Mouse (Mus musculus): ENCODE results near the gene Trafd1. TPM values are rescaled to one million over a fixed set of nuclear protein-coding genes. Genes with fewer than 3 reads are reported as not detected.

Trafd1 gene
- polyA plus RNA-seq, 1 experiment, result 114 TPM

- H3K27ac ChIP-seq (ENCODE audit: control insufficient read depth, insufficient read depth, low read depth, low read length, poor library complexity), result no peak overlapping the region
- no peak overlapping the region for H3K4me3 ChIP-seq (replicated peaks; ENCODE audit: control insufficient read depth, low read depth, low read length)
- H3K4me1 ChIP-seq (ENCODE audit: control insufficient read depth, insufficient read depth, low read length), result no peaks in the 10 kb centered on the region
- no peak for TF ChIP-seq CTCF (IDR thresholded peaks at IDR 0.05; ENCODE audit: control insufficient read depth, insufficient read depth, low read length)
- TF ChIP-seq POLR2A (IDR thresholded peaks at IDR 0.05; ENCODE audit: borderline replicate concordance, control insufficient read depth, low read depth, low read length), result no peak
- 97% methylated on average over 5 of the region's 5 CpGs for WGBS
Measured at GRCm38 (mm10) chr5:121361696-121362095, 23.7 kb downstream of the Trafd1 start.

GRCm38 (mm10) chr5:121359229-121359628, 26.2 kb downstream of the Trafd1 start:
- Histone ChIP-seq H3K4me3 (replicated peaks; ENCODE audit: control insufficient read depth, low read depth, low read length) (no peak overlapping the region), H3K4me1 (ENCODE audit: control insufficient read depth, insufficient read depth, low read length) (no peaks in the 10 kb centered on the region), H3K27ac (ENCODE audit: control insufficient read depth, insufficient read depth, low read depth, low read length, poor library complexity) (no peak overlapping the region)
- 90% methylated on average over 9 of the region's 9 CpGs for WGBS
- TF ChIP-seq POLR2A (IDR thresholded peaks at IDR 0.05; ENCODE audit: borderline replicate concordance, control insufficient read depth, low read depth, low read length) (no peak), CTCF (IDR thresholded peaks at IDR 0.05; ENCODE audit: control insufficient read depth, insufficient read depth, low read length) (no peak)

GRCm38 (mm10) chr5:121343997-121344396, 41.4 kb downstream of the Trafd1 start:
- 78% methylated on average over 8 of the region's 8 CpGs for WGBS
- TF ChIP-seq CTCF (IDR thresholded peaks at IDR 0.05; ENCODE audit: control insufficient read depth, insufficient read depth, low read length) (no peak), POLR2A (IDR thresholded peaks at IDR 0.05; ENCODE audit: borderline replicate concordance, control insufficient read depth, low read depth, low read length) (no peak)
- no peak overlapping the region for H3K27ac ChIP-seq (ENCODE audit: control insufficient read depth, insufficient read depth, low read depth, low read length, poor library complexity)
- H3K4me1 ChIP-seq (ENCODE audit: control insufficient read depth, insufficient read depth, low read length), result no peaks in the 10 kb centered on the region
- H3K4me3 ChIP-seq (replicated peaks; ENCODE audit: control insufficient read depth, low read depth, low read length), result no peak overlapping the region

DNA sequence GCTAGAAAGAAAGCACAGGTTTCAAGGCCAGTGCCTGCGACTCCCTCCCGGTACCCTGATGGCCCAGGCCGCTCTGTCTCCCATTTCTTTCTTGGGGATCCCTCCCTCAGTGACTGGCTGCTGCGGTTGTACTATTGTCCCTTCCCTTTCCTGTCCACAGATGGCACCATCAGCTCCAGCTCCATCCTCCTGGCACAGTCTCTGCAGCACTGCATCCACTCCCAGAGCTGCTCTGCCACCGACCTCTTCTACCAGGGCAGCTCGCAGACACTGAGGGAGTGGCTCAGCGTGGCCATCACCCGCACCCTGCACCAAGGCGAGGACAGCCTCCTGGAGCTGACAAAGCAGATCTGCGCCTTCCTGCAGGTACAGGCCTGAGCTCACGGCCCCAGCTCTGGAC, 42.9 kb downstream of the Trafd1 start:
- WGBS, result 94% methylated on average over 11 of the region's 11 CpGs
- no peaks in the 10 kb centered on the region for H3K4me1 ChIP-seq (ENCODE audit: control insufficient read depth, insufficient read depth, low read length)
- TF ChIP-seq POLR2A (IDR thresholded peaks at IDR 0.05; ENCODE audit: borderline replicate concordance, control insufficient read depth, low read depth, low read length) (no peak), CTCF (IDR thresholded peaks at IDR 0.05; ENCODE audit: control insufficient read depth, insufficient read depth, low read length) (no peak)
- no peak overlapping the region for H3K4me3 ChIP-seq (replicated peaks; ENCODE audit: control insufficient read depth, low read depth, low read length)
- no peak overlapping the region for H3K27ac ChIP-seq (ENCODE audit: control insufficient read depth, insufficient read depth, low read depth, low read length, poor library complexity)

GRCm38 (mm10) chr5:121340965-121341473, 44.4 kb downstream of the Trafd1 start:
- Histone ChIP-seq H3K27ac (ENCODE audit: control insufficient read depth, insufficient read depth, low read depth, low read length, poor library complexity) (no peak overlapping the region), H3K4me1 (ENCODE audit: control insufficient read depth, insufficient read depth, low read length) (no peaks in the 10 kb centered on the region), H3K4me3 (replicated peaks; ENCODE audit: control insufficient read depth, low read depth, low read length) (no peak overlapping the region)
- TF ChIP-seq POLR2A (IDR thresholded peaks at IDR 0.05; ENCODE audit: borderline replicate concordance, control insufficient read depth, low read depth, low read length) (no peak), CTCF (IDR thresholded peaks at IDR 0.05; ENCODE audit: control insufficient read depth, insufficient read depth, low read length) (no peak)
- 49% methylated on average over 7 of the region's 7 CpGs for WGBS

GRCm38 (mm10) chr5:121339507-121340230, 45.8 kb downstream of the Trafd1 start:
- Histone ChIP-seq H3K4me1 (ENCODE audit: control insufficient read depth, insufficient read depth, low read length) (no peaks in the 10 kb centered on the region), H3K4me3 (replicated peaks; ENCODE audit: control insufficient read depth, low read depth, low read length) (no peak overlapping the region), H3K27ac (ENCODE audit: control insufficient read depth, insufficient read depth, low read depth, low read length, poor library complexity) (no peak overlapping the region)
- WGBS, result 90% methylated on average over 7 of the region's 7 CpGs
- TF ChIP-seq CTCF (IDR thresholded peaks at IDR 0.05; ENCODE audit: control insufficient read depth, insufficient read depth, low read length), result no peak
- no peak for TF ChIP-seq POLR2A (IDR thresholded peaks at IDR 0.05; ENCODE audit: borderline replicate concordance, control insufficient read depth, low read depth, low read length)

DNA sequence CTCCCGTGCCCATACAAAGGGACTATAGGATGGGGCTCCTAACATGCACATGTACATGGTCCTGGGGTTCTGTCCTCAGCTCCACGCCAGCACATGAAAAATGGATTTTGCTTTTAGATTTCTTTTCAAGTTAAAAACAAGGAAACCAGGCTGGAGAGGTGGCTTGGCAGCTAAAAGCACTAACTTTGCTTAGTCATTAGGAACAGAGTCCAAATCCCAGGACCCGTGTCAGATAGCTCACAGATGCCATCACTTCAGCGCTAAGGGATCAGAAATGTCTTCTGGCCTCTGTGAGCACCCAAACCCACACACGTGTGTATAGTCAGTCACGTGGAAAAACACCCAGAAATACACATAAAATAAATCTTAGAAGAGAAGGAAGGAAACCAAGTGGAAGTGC, 48.7 kb downstream of the Trafd1 start:
- TF ChIP-seq POLR2A (IDR thresholded peaks at IDR 0.05; ENCODE audit: borderline replicate concordance, control insufficient read depth, low read depth, low read length) (no peak), CTCF (IDR thresholded peaks at IDR 0.05; ENCODE audit: control insufficient read depth, insufficient read depth, low read length) (no peak)
- Histone ChIP-seq H3K4me3 (replicated peaks; ENCODE audit: control insufficient read depth, low read depth, low read length) (no peak overlapping the region), H3K27ac (ENCODE audit: control insufficient read depth, insufficient read depth, low read depth, low read length, poor library complexity) (no peak overlapping the region), H3K4me1 (ENCODE audit: control insufficient read depth, insufficient read depth, low read length) (no peaks in the 10 kb centered on the region; the same call in 1 of the 2 replicates)
- 89% methylated on average over 6 of the region's 6 CpGs for WGBS

GRCm38 (mm10) chr5:121336009-121336408, 49.4 kb downstream of the Trafd1 start:
- H3K4me1 ChIP-seq (ENCODE audit: control insufficient read depth, insufficient read depth, low read length), result no peaks in the 10 kb centered on the region; the same call in 1 of the 2 replicates
- no peak for TF ChIP-seq POLR2A (IDR thresholded peaks at IDR 0.05; ENCODE audit: borderline replicate concordance, control insufficient read depth, low read depth, low read length)
- no peak for TF ChIP-seq CTCF (IDR thresholded peaks at IDR 0.05; ENCODE audit: control insufficient read depth, insufficient read depth, low read length)
- H3K27ac ChIP-seq (ENCODE audit: control insufficient read depth, insufficient read depth, low read depth, low read length, poor library complexity), result no peak overlapping the region
- H3K4me3 ChIP-seq (replicated peaks; ENCODE audit: control insufficient read depth, low read depth, low read length), result no peak overlapping the region
- WGBS, result 87% methylated on average over 3 of the region's 3 CpGs

All from bone marrow, adult 2 months (tissue).